Mouse (Mus musculus) erythroblast, adult 5-6 weeks (primary cell): Measurements from ENCODE around the gene Ctnna3. TPM values are rescaled to one million over a fixed set of nuclear protein-coding genes. Genes with fewer than 3 reads are reported as not detected.

Experiments
- ATAC-seq: replicated peaks from 2 replicates; pipeline ENCODE4 v1.8.0; 2016; ENCODE audit warnings: moderate number of reproducible peaks, mild to moderate bottlenecking, moderate TSS enrichment, inconsistent platforms; ENCODE audit not compliant: poor library complexity, low FRiP score, severe bottlenecking
- total RNA-seq, 2 experiments: library from RNA; stranded (forward) in 1 of 2; stranded (reverse) in 1 of 2; fragments of 150-400 nt in 1 of 2; fragments of 200-764, 138-1000 nt in 1 of 2; gene quantifications; 2 replicates each; pipeline versions ENCODE4 v1.2.3 to v1.2.4; 2015 to 2017; ENCODE audit warnings: low replicate concordance in 2 of 2

Gene Ctnna3
- total RNA-seq, 2 experiments from 2014 or later = not detected

DNA sequence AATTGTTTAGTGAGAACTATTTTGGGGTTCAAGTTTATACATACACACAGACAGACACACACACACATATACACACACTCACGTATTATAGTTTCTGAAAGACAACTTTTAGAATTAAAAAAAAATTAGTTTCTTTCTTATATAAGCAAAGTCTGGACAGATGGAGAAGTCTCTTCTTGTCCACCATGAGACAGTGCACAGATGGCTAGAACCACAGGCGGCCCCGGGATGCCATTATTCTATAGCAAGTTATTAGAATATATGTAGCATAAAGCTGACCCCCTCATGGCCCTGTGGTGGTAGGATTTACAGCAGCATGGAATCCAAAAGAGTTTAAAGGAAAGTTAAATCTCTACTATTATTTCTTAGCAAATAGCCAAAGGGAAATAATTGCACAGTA lies 223.7 kb downstream of the Ctnna3 start:
- no peak for ATAC-seq

DNA sequence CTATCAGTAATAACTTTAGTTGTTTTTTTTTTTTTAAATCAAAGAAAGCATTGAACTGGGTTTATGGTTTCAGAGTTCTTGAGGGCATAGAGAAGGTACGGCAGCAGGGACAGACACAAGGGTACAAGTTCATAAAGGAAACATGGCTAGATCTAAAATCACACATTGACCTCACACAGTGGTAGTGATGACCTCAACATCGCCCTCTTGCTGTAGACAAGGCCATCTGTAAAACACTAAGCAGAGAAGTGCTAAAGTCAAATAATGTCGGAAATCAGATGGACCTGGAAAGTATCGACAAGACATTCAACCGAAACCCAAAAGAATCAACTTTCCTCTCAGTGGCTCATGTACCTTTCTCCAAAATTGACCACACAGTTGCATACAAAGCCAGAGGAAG lies 224.7 kb downstream of the Ctnna3 start:
- ATAC-seq = no peak

- no peak for ATAC-seq
These were observed 246.4 kb downstream of the Ctnna3 start for GRCm38 (mm10) chr10:63676343-63676742.

DNA sequence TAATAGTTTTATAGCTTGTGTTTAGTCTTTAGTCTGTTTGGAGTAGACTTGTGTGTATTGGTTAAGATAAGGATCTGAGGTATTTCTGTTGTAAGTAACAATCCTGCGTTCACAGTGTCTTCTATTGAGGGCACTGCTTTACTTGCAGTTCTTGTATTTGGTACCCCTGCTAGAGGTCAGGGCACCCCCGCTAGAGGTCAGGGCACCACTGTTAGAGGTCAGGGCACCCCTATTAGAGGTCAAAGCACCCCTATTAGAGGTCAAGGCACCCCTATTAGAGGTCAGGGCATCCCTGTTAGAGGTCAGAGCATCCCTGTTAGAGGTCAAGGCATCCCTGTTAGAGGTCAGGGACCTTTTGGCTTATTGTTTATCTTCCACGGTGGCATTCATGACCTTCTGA lies 259.3 kb downstream of the Ctnna3 start:
- no peak for ATAC-seq

- ATAC-seq = no peak
These were observed 259.8 kb downstream of the Ctnna3 start for GRCm38 (mm10) chr10:63689651-63690050.

DNA sequence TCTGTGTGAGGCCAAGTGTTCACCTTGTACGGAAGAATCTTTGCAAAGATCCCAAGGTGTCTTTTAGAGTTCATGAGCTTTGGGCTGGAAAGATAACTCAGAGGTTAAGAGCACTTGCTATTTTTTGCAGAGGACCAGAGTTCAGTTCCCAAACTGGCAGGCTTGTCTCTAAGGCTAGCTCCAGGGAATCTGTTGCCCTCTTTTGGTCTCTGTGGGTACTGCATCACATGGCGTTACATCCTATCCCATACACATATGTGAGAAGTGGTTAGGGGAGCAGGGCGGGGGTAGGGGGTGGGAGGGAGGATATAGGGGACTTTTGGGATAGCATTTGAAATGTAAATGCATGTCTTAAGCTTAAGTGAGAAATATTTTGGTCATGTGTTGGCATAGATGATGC lies 262.1 kb downstream of the Ctnna3 start:
- ATAC-seq = no peak

GRCm38 (mm10) chr10:63710211-63710610 lies 280.3 kb downstream of the Ctnna3 start:
- no peak for ATAC-seq

DNA sequence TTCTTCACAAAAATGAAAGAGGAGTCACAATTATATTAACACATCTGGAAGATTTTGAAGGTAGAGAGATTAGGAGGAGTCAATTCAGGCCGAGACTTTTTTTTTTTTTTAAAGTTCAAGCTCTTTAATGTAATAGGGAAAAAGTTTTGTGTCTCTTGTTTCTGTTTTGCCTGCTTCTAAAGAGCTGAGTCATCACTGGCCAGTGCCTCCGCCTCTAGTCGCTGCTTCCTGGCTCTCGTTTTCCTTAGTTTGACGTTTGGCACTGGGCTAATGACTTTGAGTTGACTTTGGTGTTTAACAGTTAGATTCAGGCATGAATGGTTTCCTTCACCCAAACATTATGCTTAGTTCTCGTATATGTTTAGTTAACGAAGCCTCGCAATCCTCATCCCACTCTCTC lies 282.6 kb downstream of the Ctnna3 start:
- ATAC-seq = no peak

GRCm38 (mm10) chr10:63714151-63714550 lies 284.3 kb downstream of the Ctnna3 start:
- ATAC-seq = no peak

DNA sequence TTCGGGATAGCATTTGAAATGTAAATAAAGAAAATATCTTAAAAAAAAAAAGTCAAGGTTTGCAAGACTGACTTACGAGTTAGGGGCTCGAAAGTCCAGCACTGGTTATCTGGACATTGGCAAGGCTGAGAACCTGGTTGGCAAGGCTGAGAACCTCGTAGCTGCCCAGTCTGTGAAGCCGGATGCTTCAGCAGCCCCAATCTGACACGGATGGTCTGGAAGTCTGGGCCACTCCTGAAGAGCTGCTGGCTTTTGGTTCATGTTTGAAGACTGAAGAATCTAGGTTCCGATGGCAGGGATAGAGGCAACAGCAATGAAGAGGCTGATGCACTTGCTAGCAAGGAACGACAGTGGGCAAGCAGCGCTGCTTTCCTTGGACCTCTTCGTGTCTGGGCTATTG lies 339.0 kb downstream of the Ctnna3 start:
- ATAC-seq = no peak

GRCm38 (mm10) chr10:63771656-63772055 lies 341.8 kb downstream of the Ctnna3 start:
- ATAC-seq = no peak

GRCm38 (mm10) chr10:63772074-63772473 lies 342.2 kb downstream of the Ctnna3 start:
- no peak for ATAC-seq

DNA sequence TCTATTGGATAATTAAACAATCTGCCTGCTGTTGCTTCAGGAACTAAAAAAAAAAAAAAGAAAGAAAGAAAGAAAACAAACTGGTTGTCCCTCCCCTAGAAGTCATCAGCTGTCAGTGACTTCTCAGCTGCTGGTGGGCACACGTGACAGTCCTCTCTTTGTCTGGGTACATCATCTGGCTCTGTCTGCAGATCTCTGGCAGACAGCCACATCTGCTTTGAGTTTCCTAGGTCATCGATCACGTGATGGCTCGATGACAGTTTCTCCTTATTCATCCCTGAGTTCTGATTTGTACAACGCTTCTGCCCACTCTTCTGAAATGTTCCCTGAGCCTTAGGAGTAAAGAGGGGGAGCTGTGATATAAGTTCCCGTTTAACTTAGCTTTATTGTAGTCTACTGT lies 352.1 kb downstream of the Ctnna3 start:
- ATAC-seq = no peak

- ATAC-seq = no peak
These were observed 355.1 kb downstream of the Ctnna3 start for GRCm38 (mm10) chr10:63784808-63785535.

GRCm38 (mm10) chr10:63786390-63786789 lies 356.5 kb downstream of the Ctnna3 start:
- ATAC-seq = no peak

DNA sequence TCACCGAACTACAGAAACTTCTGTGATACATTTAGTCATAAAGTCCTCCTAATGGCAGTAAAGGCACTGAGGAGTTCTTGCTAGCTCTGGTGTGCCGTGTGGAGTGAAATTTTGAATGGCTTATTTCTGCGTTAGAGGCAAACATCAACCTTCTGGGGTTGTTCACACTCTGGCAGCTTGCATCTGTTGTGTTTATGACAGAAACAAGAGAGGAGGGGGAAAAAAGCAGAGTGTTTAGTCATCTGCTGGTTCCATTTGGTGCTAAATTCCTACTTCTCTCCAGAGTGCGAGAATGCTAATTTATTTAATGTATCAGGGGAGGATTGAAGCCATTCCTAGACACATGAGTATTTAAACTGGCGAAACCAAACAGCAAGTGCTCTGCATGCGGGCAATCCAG lies 374.0 kb downstream of the Ctnna3 start:
- ATAC-seq = no peak

DNA sequence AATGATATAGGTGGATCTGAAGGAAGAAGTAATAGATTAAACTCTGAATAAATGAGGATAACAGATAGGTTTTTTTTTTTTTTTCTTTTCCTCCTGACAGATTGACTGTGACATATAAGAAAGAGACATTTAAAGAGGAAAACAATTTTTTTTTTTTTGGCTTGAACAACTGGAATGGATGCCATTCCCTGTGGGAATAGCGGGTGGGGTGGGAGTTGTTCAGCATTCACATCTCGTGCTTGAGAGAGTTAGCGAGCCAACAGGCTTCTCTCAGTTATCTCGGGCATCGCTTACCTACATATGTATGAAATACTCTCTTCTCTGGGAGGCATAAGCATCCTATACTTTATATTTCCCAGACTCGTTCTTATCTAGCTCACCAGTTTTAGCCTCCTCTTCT lies 375.7 kb downstream of the Ctnna3 start:
- no peak for ATAC-seq

DNA sequence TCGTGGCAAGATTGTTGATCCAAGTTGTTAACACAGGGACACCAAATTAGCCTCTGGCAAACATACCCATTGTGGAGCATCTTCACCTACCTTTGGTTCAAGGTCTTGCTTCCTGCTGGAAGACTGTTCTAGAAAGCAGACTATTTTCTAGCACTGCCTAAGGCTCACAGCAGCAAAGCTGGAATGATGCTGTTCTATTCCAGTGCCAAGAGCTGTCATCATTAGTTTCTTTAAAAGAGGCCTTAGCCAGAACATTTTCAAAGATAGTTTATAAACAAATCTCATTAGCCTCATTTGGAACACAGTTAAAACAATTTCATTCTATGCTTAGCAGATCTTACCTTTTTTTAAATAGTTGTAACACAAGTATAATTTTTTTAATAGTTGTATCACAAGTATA lies 376.4 kb downstream of the Ctnna3 start:
- no peak for ATAC-seq

- ATAC-seq = no peak
These were observed 380.2 kb downstream of the Ctnna3 start for GRCm38 (mm10) chr10:63810043-63810617.

DNA sequence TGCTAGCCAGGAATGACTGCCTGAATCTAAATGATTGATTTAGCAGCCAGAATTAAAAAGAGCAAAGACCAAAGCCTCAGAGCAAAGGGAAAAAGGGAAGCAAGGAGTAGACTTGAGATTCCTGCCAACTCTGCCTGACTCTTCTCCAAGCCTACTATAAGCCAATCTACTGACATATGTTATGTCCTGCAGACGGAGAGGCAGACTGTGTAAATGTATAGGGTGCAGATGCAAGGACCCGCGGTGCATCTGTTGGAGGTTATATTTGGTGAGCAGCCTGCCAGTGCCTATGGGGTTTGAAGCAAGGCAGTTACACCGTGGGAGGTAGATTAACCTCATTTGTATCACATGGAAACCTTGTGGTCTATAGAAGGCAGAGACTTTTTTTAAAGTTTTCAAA lies 409.1 kb downstream of the Ctnna3 start:
- ATAC-seq = no peak

- ATAC-seq = no peak
These were observed 422.0 kb downstream of the Ctnna3 start for GRCm38 (mm10) chr10:63851946-63852345.

DNA sequence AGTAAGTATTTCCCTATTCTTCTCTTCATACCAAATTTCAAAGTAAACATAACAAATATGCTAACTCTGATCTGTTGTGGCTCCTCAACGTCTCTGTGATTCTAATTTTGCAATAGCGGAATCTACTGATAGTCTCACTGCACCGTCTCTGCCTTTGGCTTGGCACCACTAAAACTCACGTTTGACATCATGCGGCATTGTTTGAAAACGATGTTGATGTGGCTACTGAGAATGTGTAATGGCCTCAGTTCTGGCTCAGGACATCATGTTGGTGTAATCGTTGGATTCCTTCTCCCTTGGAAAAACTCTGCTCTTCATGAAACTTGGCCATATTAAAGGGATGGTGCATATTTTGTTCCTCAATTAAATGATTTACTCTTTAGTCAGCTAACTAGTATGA lies 439.2 kb downstream of the Ctnna3 start:
- ATAC-seq = no peak
